Mouse (Mus musculus) testis, postnatal 10 days (tissue): ENCODE measurements around the gene Cryl1.

Experiments
- DNase-seq: peaks from one replicate; pipeline ENCODE4 v3.0.0; 2021; ENCODE audit warnings: low spot score

Cryl1 gene

GRCm38 (mm10) chr14:57318812-57319211 is 79.5 kb downstream of the Cryl1 start:
- no peak for DNase-seq

- DNase-seq, result no peak
These were observed 81.4 kb downstream of the Cryl1 start for GRCm38 (mm10) chr14:57316662-57317600.

- no peak for DNase-seq
These were observed 82.4 kb downstream of the Cryl1 start for GRCm38 (mm10) chr14:57315976-57316375.

GRCm38 (mm10) chr14:57315551-57315950 is 82.8 kb downstream of the Cryl1 start:
- no peak for DNase-seq

- DNase-seq, result no peak
These were observed 96.6 kb downstream of the Cryl1 start for GRCm38 (mm10) chr14:57301600-57302230.

- no peak for DNase-seq
These were observed 97.8 kb downstream of the Cryl1 start for GRCm38 (mm10) chr14:57300530-57300929.

GRCm38 (mm10) chr14:57297672-57298071 is 100.7 kb downstream of the Cryl1 start:
- DNase-seq, result no peak

GRCm38 (mm10) chr14:57291399-57291942 is 106.9 kb downstream of the Cryl1 start:
- no peak for DNase-seq

- DNase-seq, result no peak
These were observed 109.2 kb downstream of the Cryl1 start for GRCm38 (mm10) chr14:57289105-57289504.

- no peak for DNase-seq
These were observed 114.5 kb downstream of the Cryl1 start for GRCm38 (mm10) chr14:57283816-57284215.

- DNase-seq, result no peak
These were observed 115.7 kb downstream of the Cryl1 start for GRCm38 (mm10) chr14:57282591-57282990.

GRCm38 (mm10) chr14:57280835-57281234 is 117.5 kb downstream of the Cryl1 start:
- no peak for DNase-seq

GRCm38 (mm10) chr14:57276481-57277012 is 121.8 kb downstream of the Cryl1 start:
- no peak for DNase-seq

- DNase-seq, result no peak
These were observed 126.0 kb downstream of the Cryl1 start for GRCm38 (mm10) chr14:57272341-57272740.

GRCm38 (mm10) chr14:57271861-57272260 is 126.5 kb downstream of the Cryl1 start:
- DNase-seq, result no peak

GRCm38 (mm10) chr14:57268900-57269299 is 129.4 kb downstream of the Cryl1 start:
- no peak for DNase-seq

GRCm38 (mm10) chr14:57268344-57268743 is 130.0 kb downstream of the Cryl1 start:
- no peak for DNase-seq

GRCm38 (mm10) chr14:57263943-57264342 is 134.4 kb downstream of the Cryl1 start:
- DNase-seq, result no peak

GRCm38 (mm10) chr14:57259341-57259740 is 139.0 kb downstream of the Cryl1 start:
- no peak for DNase-seq

GRCm38 (mm10) chr14:57248661-57249060 is 149.7 kb downstream of the Cryl1 start:
- no peak for DNase-seq

GRCm38 (mm10) chr14:57246575-57246974 is 151.8 kb downstream of the Cryl1 start:
- peak; percentile 50 for DNase-seq

- no peak for DNase-seq
These were observed 155.4 kb downstream of the Cryl1 start for GRCm38 (mm10) chr14:57242978-57243377.

- DNase-seq, result peak; percentile 20
These were observed 163.1 kb downstream of the Cryl1 start for GRCm38 (mm10) chr14:57235276-57235675.
